Comparison of ENCODE assay signal across 8 mouse cellular contexts in the genomic region with DNA sequence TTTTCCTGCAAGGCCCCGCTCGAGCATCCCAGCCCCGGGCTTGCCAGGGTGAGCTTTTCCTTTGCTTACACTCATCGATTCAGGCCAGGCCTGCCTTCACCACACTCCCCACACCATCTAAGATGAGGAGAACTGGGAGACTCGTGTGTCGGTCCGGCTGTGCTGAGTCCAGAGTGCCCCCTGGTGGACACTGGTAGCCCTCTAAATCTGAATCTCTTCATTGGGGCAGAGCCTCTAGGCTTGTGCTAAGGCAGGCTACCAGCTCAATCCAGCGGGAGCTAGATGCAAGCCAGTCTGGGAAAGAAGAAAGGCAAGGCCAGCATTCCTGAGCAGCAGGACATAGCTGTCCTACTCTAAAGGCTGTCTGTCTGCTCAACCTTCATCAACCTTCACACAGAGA. TPM values are rescaled to one million over a fixed set of nuclear protein-coding genes. Genes with fewer than 3 reads are reported as not detected.
DNase-seq lines count a peak whose midpoint lies in the region; ATAC-seq and TF ChIP-seq lines count a peak whose summit lies in the region.

No protein-coding gene starts in this region.

- H3K9ac ChIP-seq in CH12.LX (ENCODE audit: insufficient read depth, low read depth), result no peak overlapping the region
- no peak overlapping the region for H3K9ac ChIP-seq in forebrain, embryonic 16.5 days (replicated peaks; ENCODE audit: low read depth, low read length)
- H3K9ac ChIP-seq in lung, embryonic 15.5 days, result no peak overlapping the region

- peaks cover 8 to 44% of the 10 kb centered on the region in 2 experiments for H3K4me1 ChIP-seq in CH12.LX (ENCODE audit: control insufficient read depth in 1 of 2, insufficient read depth in 2 of 2)
- H3K4me1 ChIP-seq in forebrain, embryonic 16.5 days (replicated peaks; ENCODE audit: control insufficient read depth, insufficient read depth, low read length), result no peaks in the 10 kb centered on the region
- H3K4me1 ChIP-seq in lung, embryonic 15.5 days, result peaks cover 32% of the 10 kb centered on the region

- no peak overlapping the region for H3K27ac ChIP-seq in CH12.LX (ENCODE audit: insufficient read depth, low read depth)
- no peak overlapping the region for H3K27ac ChIP-seq in forebrain, embryonic 16.5 days (ENCODE audit: low read length)
- H3K27ac ChIP-seq in lung, embryonic 15.5 days, result no peak overlapping the region

- H3K36me3 ChIP-seq in CH12.LX (replicated peaks in 1 of 2; ENCODE audit: control insufficient read depth in 1 of 2, insufficient read depth in 1 of 2, low read length in 1 of 2), result peaks cover 48 to 69% of the 10 kb centered on the region in 2 experiments
- peaks cover 4% of the 10 kb centered on the region for H3K36me3 ChIP-seq in forebrain, embryonic 16.5 days (ENCODE audit: control insufficient read depth, insufficient read depth)
- H3K36me3 ChIP-seq in lung, embryonic 15.5 days, result peaks cover 36% of the 10 kb centered on the region

- peak; percentile 69 for TF ChIP-seq RAD21 in CH12.LX (IDR thresholded peaks at IDR 0.05; ENCODE audit: low read depth, low read length)

- H3K9me3 ChIP-seq in CH12.LX (replicated peaks; ENCODE audit: low read length), result no peaks in the 10 kb centered on the region
- no peaks in the 10 kb centered on the region for H3K9me3 ChIP-seq in forebrain, embryonic 16.5 days (ENCODE audit: control insufficient read depth, low read length)
- no peaks in the 10 kb centered on the region for H3K9me3 ChIP-seq in lung, embryonic 15.5 days

- no peak for TF ChIP-seq EP300 in CH12.LX (IDR thresholded peaks at IDR 0.05; ENCODE audit: low read length)

- H3K4me3 ChIP-seq in CH12.LX (replicated peaks in 1 of 3; ENCODE audit: low read depth in 2 of 3, low read length in 2 of 3, poor library complexity in 1 of 3), result no peak overlapping the region
- H3K4me3 ChIP-seq in forebrain, embryonic 16.5 days (replicated peaks; ENCODE audit: low read length), result no peak overlapping the region
- no peak overlapping the region for H3K4me3 ChIP-seq in lung, embryonic 15.5 days

- WGBS in forebrain, embryonic 16.5 days, result 17% methylated on average over 8 of the region's 8 CpGs
- WGBS in lung, embryonic 15.5 days, result 17% methylated on average over 8 of the region's 8 CpGs

- in situ Hi-C loops in CH12.LX (cut with MboI; ENCODE audit: low pct_ligation_motif_present, low pct_unique_long_range_greater_than_20kb, low sequenced_read_pairs), result loop anchor here (5.0 kb wide), 1 partner anchor 36 kb away; the partner anchor contains the start of gene Prr15l

- TF ChIP-seq POLR2A in CH12.LX (IDR thresholded peaks at IDR 0.05; ENCODE audit: low read depth, low read length), result no peak; the same call in 1 of the 2 replicates

- dilution Hi-C loops in CH12.LX (cut with MboI; ENCODE audit: extremely low pct_ligation_motif_present, extremely low pct_unique_long_range_greater_than_20kb, low sequenced_read_pairs), result no loop called here

- H3K4me2 ChIP-seq in CH12.LX (ENCODE audit: insufficient read depth, low read depth, poor library complexity, severe bottlenecking), result no peak overlapping the region
- H3K4me2 ChIP-seq in forebrain, embryonic 16.5 days (ENCODE audit: low read length), result no peak overlapping the region
- H3K4me2 ChIP-seq in lung, embryonic 15.5 days, result no peak overlapping the region

- ATAC-seq in forebrain, embryonic 16.5 days, result peak; percentile 75
- ATAC-seq in lung, embryonic 15.5 days (ENCODE audit: borderline replicate concordance, extremely low read depth, low FRiP score, low TSS enrichment), result peak; percentile 72; the same call in 1 of the 2 replicates

- peaks cover 12% of the 10 kb centered on the region for H3K79me2 ChIP-seq in CH12.LX (replicated peaks; ENCODE audit: control insufficient read depth, extremely low read depth, insufficient read depth, poor library complexity, severe bottlenecking)

- peak; percentile 70 to 94 for TF ChIP-seq CTCF in CH12.LX (conservative IDR thresholded peaks at IDR 0.05 in 1 of 2, IDR thresholded peaks at IDR 0.05 in 1 of 2; ENCODE audit: low read depth in 2 of 2, low read length in 2 of 2)

- DNase-seq in CH12.LX (ENCODE audit: extremely low read depth), result peak; percentile 87
- peak; percentile 71 for DNase-seq in c-Kit-positive CD71-negative TER-119-negative erythroid progenitor cells, embryonic 14.5 days (ENCODE audit: low read depth)
- DNase-seq in heart, postnatal 4 days, result peak; percentile 94
- DNase-seq in layer of hippocampus, adult 9-10 months (ENCODE audit: low spot score), result peak; percentile 84
- DNase-seq in ovary, postnatal 10 days (ENCODE audit: low spot score), result peak; percentile 77
- DNase-seq in thymus, postnatal 0 days (ENCODE audit: low spot score), result peak; percentile 80

- no peaks in the 10 kb centered on the region for H3K27me3 ChIP-seq in CH12.LX (replicated peaks)
- no peaks in the 10 kb centered on the region for H3K27me3 ChIP-seq in forebrain, embryonic 16.5 days (replicated peaks; ENCODE audit: control insufficient read depth, insufficient read depth, low read length)
- no peaks in the 10 kb centered on the region for H3K27me3 ChIP-seq in lung, embryonic 15.5 days

TF ChIP-seq in CH12.LX, 34 proteins besides CTCF, POLR2A, EP300 and RAD21 (continues in another document):
- TF ChIP-seq MEF2A (IDR thresholded peaks at IDR 0.05; ENCODE audit: borderline replicate concordance, low read depth, low read length), result no peak
- no peak for TF ChIP-seq ELF1 (IDR thresholded peaks at IDR 0.05; ENCODE audit: low read depth, low read length)
- no peak for TF ChIP-seq UBTF (IDR thresholded peaks at IDR 0.05; ENCODE audit: low read depth, low read length)
- TF ChIP-seq RCOR1 (conservative IDR thresholded peaks at IDR 0.05; ENCODE audit: low read depth, low read length), result no peak
- no peak for TF ChIP-seq KAT2A (IDR thresholded peaks at IDR 0.05; ENCODE audit: insufficient replicate concordance, low read length)
- no peak for TF ChIP-seq ZC3H11A (IDR thresholded peaks at IDR 0.05; ENCODE audit: low read depth, low read length)
- TF ChIP-seq IRF4 (IDR thresholded peaks at IDR 0.05; ENCODE audit: low read depth, low read length), result peak; percentile 64; the same call in 1 of the 2 replicates
- 0 out of 2 replicates have a peak, but pooled peaks have one; percentile 17 for TF ChIP-seq ZMIZ1 (IDR thresholded peaks at IDR 0.05; ENCODE audit: low read depth, low read length)
- 0 out of 2 replicates have a peak, but pooled peaks have one; percentile 57 for TF ChIP-seq TCF12 (IDR thresholded peaks at IDR 0.05; ENCODE audit: low read depth, low read length)
- no peak for TF ChIP-seq MAZ (IDR thresholded peaks at IDR 0.05; ENCODE audit: low read depth, low read length)
- TF ChIP-seq ZNF384 (IDR thresholded peaks at IDR 0.05; ENCODE audit: low read depth, low read length), result peak; percentile 42; the same call in 1 of the 2 replicates
- no peak for TF ChIP-seq CHD1 (IDR thresholded peaks at IDR 0.05; ENCODE audit: low read depth, low read length)
- no peak; the same call in 1 of the 2 replicates for TF ChIP-seq CHD2 (IDR thresholded peaks at IDR 0.05; ENCODE audit: low read length)
- no peak for TF ChIP-seq GABPA (IDR thresholded peaks at IDR 0.05; ENCODE audit: insufficient replicate concordance, low read depth, low read length)

RNA-seq across cellular contexts. Expression of gene Sp2, which starts 19.2 kb away (rescaled TPM):
- total RNA-seq in CH12.LX (2012; rRNA removed), result 2.1 and 2.8 TPM in 2 replicates
- total RNA-seq in CH12.LX (2014; rRNA removed), result 1.1 TPM in 2 replicates
- polyA plus RNA-seq in CH12.LX (2012; ENCODE audit: insufficient read length, low read depth), result 15.9 and 21.0 TPM in 2 replicates
- polyA plus RNA-seq in forebrain, embryonic 16.5 days (2015; fragmentation: Nextera tagmentation; extraction: Ambion mirVana), result 16.2 and 16.3 TPM in 2 replicates
- 10 to 100 TPM; 18.8 to 19.3 TPM for total RNA-seq in heart, postnatal 4 days (2021)
- polyA plus RNA-seq in lung, embryonic 15.5 days (2015; fragmentation: Nextera tagmentation; extraction: Ambion mirVana), result 15.7 and 17.9 TPM in 2 replicates
- polyA plus RNA-seq in thymus, postnatal 0 days (2015; fragmentation: Nextera tagmentation; extraction: Ambion mirVana), result 19.2 and 21.9 TPM in 2 replicates

RNA-seq across cellular contexts. Expression of gene Pnpo, which starts 19.8 kb away (rescaled TPM):
- 38.5 and 42.9 TPM in 2 replicates for total RNA-seq in CH12.LX (2012; rRNA removed)
- total RNA-seq in CH12.LX (2014; rRNA removed), result 54.3 and 56.2 TPM in 2 replicates
- polyA plus RNA-seq in CH12.LX (2012; ENCODE audit: insufficient read length, low read depth), result 32.5 and 36.3 TPM in 2 replicates
- 21.7 and 22.8 TPM in 2 replicates for polyA plus RNA-seq in forebrain, embryonic 16.5 days (2015; fragmentation: Nextera tagmentation; extraction: Ambion mirVana)
- total RNA-seq in heart, postnatal 4 days (2021), result 10 to 100 TPM; 10.6 to 16.7 TPM
- 30.4 and 34.3 TPM in 2 replicates for polyA plus RNA-seq in lung, embryonic 15.5 days (2015; fragmentation: Nextera tagmentation; extraction: Ambion mirVana)
- 39.0 and 39.5 TPM in 2 replicates for polyA plus RNA-seq in thymus, postnatal 0 days (2015; fragmentation: Nextera tagmentation; extraction: Ambion mirVana)

RNA-seq across cellular contexts. Expression of gene Prr15l, which starts 35.7 kb away (rescaled TPM):
- total RNA-seq in CH12.LX (2012; rRNA removed) (0.08 TPM in 2 replicates), CH12.LX (2014; rRNA removed) (not detected in 2 replicates)
- polyA plus RNA-seq in CH12.LX (2012; ENCODE audit: insufficient read length, low read depth), result 0.19 and 0.31 TPM in 2 replicates
- polyA plus RNA-seq in forebrain, embryonic 16.5 days (2015; fragmentation: Nextera tagmentation; extraction: Ambion mirVana), result 0.19 and 0.27 TPM in 2 replicates
- total RNA-seq in heart, postnatal 4 days (2021), result under 1 TPM; 0.32 to 0.36 TPM
- polyA plus RNA-seq in lung, embryonic 15.5 days (2015; fragmentation: Nextera tagmentation; extraction: Ambion mirVana), result 38.2 and 40.1 TPM in 2 replicates
- polyA plus RNA-seq in thymus, postnatal 0 days (2015; fragmentation: Nextera tagmentation; extraction: Ambion mirVana), result 1.0 and 1.5 TPM in 2 replicates

RNA-seq across cellular contexts. Expression of gene Cdk5rap3, which starts 47.3 kb away (rescaled TPM):
- 96.3 and 112 TPM in 2 replicates for total RNA-seq in CH12.LX (2012; rRNA removed)
- total RNA-seq in CH12.LX (2014; rRNA removed), result 59.5 and 61.6 TPM in 2 replicates
- polyA plus RNA-seq in CH12.LX (2012; ENCODE audit: insufficient read length, low read depth), result 70.3 and 80.0 TPM in 2 replicates
- polyA plus RNA-seq in forebrain, embryonic 16.5 days (2015; fragmentation: Nextera tagmentation; extraction: Ambion mirVana), result 103 and 106 TPM in 2 replicates
- 10 to 100 TPM; 34.6 to 35.6 TPM for total RNA-seq in heart, postnatal 4 days (2021)
- polyA plus RNA-seq in lung, embryonic 15.5 days (2015; fragmentation: Nextera tagmentation; extraction: Ambion mirVana), result 65.8 and 67.2 TPM in 2 replicates
- polyA plus RNA-seq in thymus, postnatal 0 days (2015; fragmentation: Nextera tagmentation; extraction: Ambion mirVana), result 105 and 116 TPM in 2 replicates

RNA-seq across cellular contexts. Expression of gene Sp6, which starts 49.6 kb away (rescaled TPM):
- 44.3 and 65.5 TPM in 2 replicates for total RNA-seq in CH12.LX (2012; rRNA removed)
- 15.8 and 18.4 TPM in 2 replicates for total RNA-seq in CH12.LX (2014; rRNA removed)
- 10.0 and 10.1 TPM in 2 replicates for polyA plus RNA-seq in CH12.LX (2012; ENCODE audit: insufficient read length, low read depth)
- 0.29 and 0.68 TPM in 2 replicates for polyA plus RNA-seq in forebrain, embryonic 16.5 days (2015; fragmentation: Nextera tagmentation; extraction: Ambion mirVana)
- not detected for total RNA-seq in heart, postnatal 4 days (2021)
- polyA plus RNA-seq in lung, embryonic 15.5 days (2015; fragmentation: Nextera tagmentation; extraction: Ambion mirVana), result 0.72 and 0.98 TPM in 2 replicates
- polyA plus RNA-seq in thymus, postnatal 0 days (2015; fragmentation: Nextera tagmentation; extraction: Ambion mirVana), result 1.7 TPM in 2 replicates

Comparison
In these comparisons a context has a peak if more than half of its experiments do, and no peak if none do; other contexts are left out.
1. RNA of gene Prr15l, which starts 35.7 kb away (polyA plus RNA-seq): 38.2 to 40.1 TPM in lung, embryonic 15.5 days; 1.0 to 1.5 TPM in thymus, postnatal 0 days, 0.19 to 0.31 TPM in CH12.LX and 0.19 to 0.27 TPM in forebrain, embryonic 16.5 days; every median in the first group is over 10 times any median in the second.
2. Peak in every context shown above with its lines, with median percentiles within 50 percentile points of each other: DNase-seq.